Mouse (Mus musculus) c-Kit-positive CD71-positive TER-119-positive erythroid progenitor cells, embryonic 14.5 days (primary cell): ENCODE results near the gene Gm10282.

Experiments
- DNase-seq: peaks from one replicate; pipeline ENCODE4 v3.0.0-alpha.2; 2013; ENCODE audit warnings: low spot score

Gene Gm10282

DNA sequence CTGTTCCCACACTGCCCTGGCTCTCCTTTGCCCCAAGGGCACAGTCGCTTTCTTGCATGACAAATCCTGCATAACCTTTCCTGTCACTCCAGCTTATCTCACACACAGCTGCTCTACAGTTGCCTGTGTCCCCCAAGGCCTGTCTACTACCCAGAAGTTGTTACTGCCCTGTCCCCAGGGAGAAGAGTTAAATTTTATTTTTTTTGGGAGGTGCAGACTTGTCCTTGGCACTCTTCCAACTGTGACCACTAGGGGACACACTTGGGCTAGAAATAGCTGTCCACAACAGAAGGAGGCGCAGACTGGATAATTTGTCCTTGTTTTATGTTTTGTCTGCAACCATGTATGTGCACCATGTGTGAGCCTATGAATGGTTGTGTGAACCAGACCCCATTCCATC, 44.0 kb downstream of the Gm10282 start:
- peak; percentile 61 for DNase-seq

DNA sequence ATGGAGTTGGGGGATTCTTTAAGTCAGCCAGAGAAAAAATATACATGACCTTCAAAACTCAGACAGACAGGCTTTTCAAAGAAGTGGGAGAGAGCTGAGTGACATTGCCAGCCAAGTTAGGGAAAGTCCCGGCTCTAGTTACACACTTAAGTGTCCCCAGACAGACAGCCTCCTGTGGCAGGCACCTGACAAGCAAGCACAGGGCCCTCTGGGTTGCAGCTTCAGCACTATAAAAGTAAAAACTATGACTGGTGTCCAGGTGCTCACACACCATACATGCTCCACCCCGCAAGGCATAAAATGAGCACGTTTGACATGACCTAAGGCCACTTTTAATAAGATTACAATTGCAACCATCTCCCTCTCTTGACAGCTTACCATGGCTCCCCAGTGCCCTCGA, 44.5 kb downstream of the Gm10282 start:
- DNase-seq, result no peak

DNA sequence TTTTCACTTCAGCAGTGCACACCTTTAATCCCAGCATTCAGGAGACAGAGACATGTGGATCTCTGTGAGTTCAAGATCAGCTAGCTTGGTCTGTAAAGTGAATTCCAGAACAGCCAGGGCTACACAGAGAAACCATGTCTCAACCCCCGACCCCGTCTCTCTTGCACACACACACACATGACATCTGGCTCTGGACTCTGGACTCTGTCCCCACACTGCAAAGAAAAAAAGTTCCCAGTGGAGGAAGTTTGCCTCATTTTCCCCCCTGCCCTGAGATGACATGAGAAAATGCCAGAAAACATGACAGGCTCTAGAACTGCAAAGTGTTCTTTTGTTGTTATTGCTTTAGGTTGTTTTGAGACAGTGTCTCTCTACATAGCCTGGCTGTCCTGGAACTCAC, 45.2 kb downstream of the Gm10282 start:
- no peak for DNase-seq

DNA sequence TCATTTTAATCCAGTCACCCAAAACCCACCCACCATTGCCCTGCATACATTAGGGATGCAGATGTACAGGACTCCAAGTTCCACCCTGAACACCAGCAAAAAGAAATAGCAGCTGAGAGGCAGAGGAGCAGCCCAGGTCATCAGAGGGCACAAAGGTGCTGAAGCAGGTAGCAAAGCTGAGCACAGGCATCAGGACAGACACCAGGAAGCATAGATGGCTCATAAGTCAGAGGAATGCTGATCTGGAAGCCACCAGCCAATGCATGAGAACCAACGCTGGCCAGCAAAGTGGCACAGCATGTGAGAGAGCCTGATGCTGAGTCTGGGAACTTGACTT, 47.2 kb downstream of the Gm10282 start:
- no peak for DNase-seq

DNA sequence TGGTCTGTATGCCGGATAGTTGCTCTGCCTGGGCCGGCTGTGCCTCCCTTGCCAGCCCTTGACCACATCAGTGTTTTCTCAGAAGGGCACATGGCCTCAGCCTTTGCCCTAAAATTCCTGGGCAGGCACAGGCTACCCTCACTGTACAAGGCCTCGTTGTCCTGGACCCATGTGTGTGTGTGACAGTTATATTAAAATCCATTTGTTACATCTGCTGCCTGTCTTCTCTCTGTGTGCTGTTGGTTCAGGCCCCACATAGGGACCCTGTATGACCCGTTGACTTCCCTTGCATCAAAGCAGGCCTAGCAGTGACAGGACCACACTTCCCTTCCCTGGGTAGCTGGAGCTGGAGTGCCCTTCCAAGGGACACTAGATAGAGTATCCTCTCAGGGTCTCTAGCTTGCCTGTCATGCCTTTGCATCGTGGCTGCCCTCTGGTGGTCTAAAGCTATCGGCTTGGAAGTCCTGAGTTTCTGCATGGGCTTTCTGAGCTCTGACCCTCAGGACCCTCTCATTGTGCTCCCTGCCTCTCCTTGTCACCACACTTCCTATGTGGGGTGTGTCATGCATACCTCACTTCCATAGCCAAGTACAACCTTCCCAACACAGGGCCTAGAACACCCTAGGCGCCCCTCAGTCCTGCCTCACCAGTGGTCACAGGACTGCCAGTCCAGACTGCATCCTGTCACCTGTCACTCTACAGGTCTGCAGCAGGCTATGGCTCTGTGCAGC, 47.7 kb downstream of the Gm10282 start:
- DNase-seq, result no peak
